Mouse (Mus musculus) left cerebral cortex, postnatal 4 days (tissue): Measurements from ENCODE around the gene Aqp5. TPM values are rescaled to one million over a fixed set of nuclear protein-coding genes. Genes with fewer than 3 reads are reported as not detected.

Experiments used
- DNase-seq: peaks from one replicate; pipeline ENCODE4 v3.0.0-alpha.2; 2022
- intact Hi-C: fragments of 180-260 bp; cut with DNase I; formaldehyde crosslinking; loops from one replicate; pipeline ENCODE4 v1.15.1; 2025
- total RNA-seq, 2 experiments: library from RNA; stranded (reverse); gene quantifications; 2 replicates each; pipeline ENCODE4 v1.2.3; 2021

Aqp5 gene
- 1 to 10 TPM in 1 of 2 experiments, under 1 TPM in 1; 0.28 to 1.1 TPM for total RNA-seq

DNA sequence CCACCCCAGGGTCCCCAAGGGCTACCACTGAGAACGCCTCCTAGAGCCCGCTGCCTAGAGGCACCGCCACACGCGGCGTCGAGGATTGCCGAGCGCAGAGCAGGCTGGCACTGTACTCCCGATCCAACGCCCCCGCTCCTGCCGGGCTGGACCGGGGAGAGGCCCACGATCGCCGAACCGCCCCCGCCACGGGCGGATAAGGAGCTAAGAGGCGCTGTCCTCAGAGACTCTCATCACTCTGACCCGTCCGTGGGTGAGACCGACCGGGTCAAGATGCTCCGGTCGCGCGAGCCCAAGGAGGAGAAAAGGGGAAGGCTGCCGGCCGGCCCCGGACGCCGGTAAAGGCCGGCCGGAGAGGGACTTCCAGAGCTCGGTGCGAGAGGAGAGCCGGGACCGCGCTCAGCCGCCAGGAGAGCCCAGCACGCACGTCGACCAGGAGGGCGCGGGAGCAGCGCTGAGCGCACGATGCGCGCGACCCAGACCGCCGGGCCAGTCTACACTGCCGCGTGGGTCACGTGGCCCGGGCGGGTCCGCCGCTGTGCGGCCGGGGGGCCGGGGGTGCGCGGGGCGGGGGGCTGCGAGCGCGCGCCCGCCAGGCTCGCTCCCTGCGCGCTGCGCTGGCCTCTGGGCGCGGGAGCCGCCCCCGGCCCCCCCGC is at the start of gene Aqp5:
Gene Aqp5 (plus strand): TSS at position 354 of the 656 bp plus-strand sequence.
- intact Hi-C loops = loop anchor here (10.0 kb wide), 2 partner anchors 184 to 314 kb away; partner anchors contain the start of gene Cers5
- DNase-seq = no peak

DNA sequence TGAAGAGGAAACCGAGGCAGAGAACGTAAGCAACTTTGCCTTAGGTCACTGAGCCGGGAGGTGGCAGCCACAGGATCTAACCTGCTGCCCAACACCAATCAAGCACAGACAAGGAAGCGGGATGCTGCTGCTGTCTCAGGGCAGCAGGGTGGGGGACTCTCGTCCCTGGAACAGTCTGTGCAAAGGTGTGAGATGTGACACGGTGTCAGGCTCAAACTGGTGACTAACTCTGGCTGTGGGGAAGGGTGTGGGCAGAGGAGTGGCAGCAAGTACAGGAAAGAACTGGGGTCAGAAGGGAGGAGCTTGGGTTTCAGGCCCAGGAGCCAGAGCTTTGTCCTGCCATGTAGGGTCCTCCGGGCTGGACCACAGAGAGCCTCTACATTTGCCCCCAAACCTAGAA is 46.5 kb upstream of the Aqp5 start:
- no peak for DNase-seq
- intact Hi-C loops = no loop called here

DNA sequence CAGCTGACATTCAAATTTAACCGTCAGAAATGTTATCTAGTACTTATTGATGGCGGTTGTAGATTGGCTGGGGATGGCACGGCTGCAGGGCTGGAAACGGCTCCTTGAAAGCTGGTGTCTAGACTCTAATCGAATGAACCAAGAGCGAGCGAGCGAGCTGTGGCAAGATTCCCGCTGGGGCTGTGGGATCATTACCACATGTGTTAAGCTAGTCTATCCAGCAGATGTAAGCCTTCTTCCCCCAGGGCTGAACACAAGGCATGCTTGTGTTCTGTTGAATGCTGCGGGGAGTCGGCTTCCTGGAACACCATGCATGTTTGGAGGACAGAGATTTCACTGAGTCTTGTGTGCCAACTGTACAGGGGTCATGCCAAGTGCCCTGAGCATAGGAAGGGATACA is 44.0 kb upstream of the Aqp5 start:
- DNase-seq = peak; percentile 23
- intact Hi-C loops = no loop called here

DNA sequence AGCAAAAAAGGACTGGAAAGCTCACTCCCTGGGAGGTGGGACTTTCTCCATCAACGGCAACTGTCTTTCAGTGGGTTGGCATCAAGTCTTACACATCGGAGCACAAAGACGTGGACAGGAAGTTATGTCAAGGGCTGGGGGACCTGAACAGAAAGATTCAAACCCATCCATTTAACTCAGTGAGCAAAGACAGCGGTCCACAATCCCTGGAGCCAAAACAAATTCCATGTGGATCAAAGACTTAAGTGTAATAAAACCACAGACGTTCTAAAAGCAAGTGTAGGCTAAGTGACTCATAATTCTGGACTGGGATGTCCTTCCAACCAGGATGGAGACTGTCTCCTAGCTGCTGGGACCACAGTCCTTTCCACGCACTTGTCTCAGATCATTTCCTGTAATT is 42.9 kb upstream of the Aqp5 start:
- intact Hi-C loops = no loop called here

DNA sequence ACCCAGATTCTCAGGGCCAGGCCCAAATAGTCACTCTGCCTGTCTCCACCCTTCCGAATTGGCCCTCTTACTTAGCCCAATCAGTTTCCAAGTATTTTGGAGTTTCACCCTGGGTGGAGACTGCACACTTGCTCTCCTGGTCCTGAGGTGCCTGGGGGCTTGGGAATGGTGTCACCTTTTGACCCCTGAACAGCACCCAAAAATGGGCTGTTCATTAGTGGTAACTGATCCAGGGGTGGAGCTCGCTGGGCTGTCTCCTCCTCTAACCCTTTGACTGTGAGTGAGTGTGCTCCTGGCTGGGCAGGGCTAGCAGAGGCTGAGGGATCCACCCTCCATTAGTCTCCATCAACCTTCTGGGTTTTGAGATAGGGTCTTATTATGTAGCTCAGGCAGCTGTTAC is 40.7 kb upstream of the Aqp5 start:
- no peak for DNase-seq
- intact Hi-C loops = no loop called here

More for the DNA sequence above, 42.9 kb upstream of the Aqp5 start:
- no peak for DNase-seq

DNA sequence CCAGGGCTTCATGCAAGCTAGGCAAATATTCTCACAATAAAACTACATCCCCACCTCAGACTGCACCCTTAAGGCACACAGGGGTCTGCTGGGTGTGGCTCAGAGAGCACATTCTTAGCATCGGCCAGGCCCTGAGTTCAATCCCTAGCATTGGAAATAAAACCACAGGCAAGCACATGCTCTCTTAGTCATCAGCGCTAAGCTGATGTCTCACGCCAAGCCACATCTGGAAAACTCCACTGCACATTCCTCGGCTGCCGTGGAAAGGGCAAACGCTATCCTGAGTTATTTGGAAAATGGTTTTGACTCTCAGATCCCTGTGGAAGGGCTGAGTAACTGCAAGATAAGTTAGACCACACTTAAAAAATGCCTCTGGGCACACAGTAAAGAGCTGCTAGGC is 36.8 kb upstream of the Aqp5 start:
- no peak for DNase-seq
- intact Hi-C loops = no loop called here

DNA sequence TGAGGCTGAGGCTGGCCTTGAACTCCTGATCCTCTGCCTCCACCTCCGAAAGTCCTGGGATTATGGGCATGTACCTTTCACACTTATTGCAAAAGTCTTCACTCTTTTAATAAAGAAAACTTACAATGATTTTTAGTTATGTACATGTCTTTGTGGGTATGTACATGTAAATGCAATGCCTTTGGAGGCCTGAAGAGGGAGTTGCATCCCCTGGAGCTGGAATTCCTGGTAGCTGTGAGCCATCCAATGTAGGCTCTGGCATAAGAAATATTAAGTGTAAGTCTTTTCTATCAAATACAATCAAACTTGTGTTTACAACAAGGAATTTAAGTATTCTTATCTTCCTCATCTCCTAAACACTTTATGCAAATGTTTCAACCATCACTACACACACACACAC is 31.6 kb upstream of the Aqp5 start:
- DNase-seq = no peak
- intact Hi-C loops = no loop called here

DNA sequence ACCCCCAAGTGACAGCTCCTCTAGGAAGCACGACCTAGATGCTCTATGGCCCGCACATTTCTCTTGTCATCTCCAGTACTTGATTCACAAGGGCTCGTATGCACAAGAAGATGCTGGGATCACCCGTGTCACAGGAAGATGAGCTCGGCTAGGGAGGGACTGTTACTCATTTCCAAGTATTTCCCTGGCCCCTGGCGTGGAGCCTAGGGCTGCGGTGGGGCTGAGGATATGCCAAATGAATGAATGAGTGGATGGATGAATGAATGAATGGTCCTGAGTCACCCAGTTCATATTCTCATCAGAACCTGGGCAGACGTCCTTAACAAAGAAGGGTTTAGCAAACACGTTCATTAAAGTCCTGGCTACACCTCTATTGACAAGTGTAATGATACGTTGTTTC is 30.3 kb upstream of the Aqp5 start:
- intact Hi-C loops = no loop called here

DNA sequence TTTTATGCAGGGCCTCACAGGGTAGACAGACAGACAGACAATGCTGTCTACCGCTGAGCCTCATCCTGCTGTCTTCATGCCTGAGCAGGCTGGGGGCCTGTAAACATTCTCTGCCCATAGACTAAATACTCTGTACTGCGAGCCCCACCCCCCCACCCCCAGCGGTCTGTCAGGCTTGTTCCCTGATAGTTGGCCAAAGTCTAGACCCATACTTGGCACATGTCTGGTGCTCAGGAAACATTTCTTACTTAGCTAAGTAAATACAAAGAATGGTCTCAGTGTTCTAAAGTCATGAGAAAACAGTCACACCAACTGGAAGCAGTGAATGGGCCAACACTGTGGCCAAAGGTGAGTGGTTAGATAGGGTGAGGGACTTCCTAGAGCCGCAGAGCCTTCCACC is 23.2 kb upstream of the Aqp5 start:
- intact Hi-C loops = no loop called here

More for the DNA sequence above, 30.3 kb upstream of the Aqp5 start:
- DNase-seq = no peak

DNA sequence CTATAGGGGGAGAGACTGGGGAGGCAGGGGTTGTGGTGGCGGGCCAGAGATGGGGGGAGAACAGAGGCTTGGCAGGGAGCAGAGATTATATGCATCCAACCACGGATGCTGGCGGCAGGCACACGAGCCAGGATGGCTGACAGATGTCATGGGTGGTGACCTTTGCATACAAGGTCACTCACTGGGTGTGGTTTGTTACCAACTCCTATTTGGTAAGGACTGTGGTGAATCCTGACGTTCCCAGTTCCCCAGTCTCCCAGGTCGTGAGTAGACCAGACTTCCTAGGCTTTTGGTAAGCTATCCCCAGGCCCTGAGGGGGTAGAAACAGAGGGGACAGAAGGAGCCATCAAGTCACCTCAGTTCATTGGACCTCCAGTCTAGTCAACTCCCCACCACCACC is 21.9 kb upstream of the Aqp5 start:
- DNase-seq = no peak
- intact Hi-C loops = no loop called here

More for the DNA sequence above, 23.2 kb upstream of the Aqp5 start:
- DNase-seq = no peak

DNA sequence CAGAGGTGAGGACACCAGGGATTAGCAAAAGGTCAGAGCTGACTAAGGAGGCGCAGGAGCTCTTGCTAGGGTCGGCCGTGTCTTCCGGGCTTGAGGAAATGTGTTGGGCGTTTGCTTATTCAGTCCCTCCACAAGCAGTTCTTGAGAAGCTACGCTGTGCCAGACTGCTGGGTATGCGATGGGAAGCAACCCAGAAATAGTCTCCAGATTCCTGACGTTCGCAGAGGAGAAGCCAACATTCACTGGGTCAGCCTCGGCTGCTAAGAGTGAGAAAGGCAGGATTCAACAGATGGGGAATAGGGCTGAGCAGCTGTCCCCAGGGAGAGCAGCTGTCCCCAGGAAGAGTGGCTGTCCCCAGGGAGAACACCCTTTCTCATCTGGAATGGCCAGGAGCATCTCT is 21.5 kb upstream of the Aqp5 start:
- no peak for DNase-seq
- intact Hi-C loops = no loop called here

DNA sequence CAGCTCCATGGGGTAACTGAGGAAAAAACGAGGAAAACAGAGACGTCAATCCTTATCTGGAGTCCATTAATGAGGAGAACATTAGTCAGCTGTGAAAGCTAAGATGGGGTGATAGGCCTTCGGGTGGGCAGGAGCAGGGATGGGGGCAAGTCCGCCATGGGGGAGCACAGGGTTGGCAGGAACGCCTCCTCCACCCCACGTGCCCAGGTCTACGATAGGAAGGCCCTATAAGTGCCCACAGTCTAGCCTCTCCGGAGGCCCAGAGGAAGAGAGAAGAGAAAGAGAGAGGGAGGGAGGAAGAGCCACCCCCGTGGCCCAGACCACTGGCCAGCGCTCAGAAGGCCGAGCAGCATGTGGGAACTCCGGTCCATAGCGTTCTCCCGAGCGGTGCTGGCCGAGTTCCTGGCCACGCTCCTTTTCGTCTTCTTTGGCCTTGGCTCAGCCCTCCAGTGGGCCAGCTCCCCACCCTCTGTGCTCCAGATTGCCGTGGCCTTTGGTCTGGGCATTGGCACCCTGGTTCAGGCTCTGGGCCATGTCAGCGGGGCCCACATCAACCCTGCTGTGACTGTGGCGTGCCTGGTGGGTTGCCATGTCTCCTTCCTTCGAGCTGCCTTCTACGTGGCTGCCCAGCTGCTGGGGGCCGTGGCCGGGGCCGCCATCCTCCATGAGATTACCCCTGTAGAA is 11.6 kb upstream of the Aqp5 start, which contains the start of gene Aqp2:
Gene Aqp2 (plus strand): TSS at position 254 of the 684 bp plus-strand sequence.
- peak; percentile 48 for DNase-seq
- intact Hi-C loops = no loop called here

DNA sequence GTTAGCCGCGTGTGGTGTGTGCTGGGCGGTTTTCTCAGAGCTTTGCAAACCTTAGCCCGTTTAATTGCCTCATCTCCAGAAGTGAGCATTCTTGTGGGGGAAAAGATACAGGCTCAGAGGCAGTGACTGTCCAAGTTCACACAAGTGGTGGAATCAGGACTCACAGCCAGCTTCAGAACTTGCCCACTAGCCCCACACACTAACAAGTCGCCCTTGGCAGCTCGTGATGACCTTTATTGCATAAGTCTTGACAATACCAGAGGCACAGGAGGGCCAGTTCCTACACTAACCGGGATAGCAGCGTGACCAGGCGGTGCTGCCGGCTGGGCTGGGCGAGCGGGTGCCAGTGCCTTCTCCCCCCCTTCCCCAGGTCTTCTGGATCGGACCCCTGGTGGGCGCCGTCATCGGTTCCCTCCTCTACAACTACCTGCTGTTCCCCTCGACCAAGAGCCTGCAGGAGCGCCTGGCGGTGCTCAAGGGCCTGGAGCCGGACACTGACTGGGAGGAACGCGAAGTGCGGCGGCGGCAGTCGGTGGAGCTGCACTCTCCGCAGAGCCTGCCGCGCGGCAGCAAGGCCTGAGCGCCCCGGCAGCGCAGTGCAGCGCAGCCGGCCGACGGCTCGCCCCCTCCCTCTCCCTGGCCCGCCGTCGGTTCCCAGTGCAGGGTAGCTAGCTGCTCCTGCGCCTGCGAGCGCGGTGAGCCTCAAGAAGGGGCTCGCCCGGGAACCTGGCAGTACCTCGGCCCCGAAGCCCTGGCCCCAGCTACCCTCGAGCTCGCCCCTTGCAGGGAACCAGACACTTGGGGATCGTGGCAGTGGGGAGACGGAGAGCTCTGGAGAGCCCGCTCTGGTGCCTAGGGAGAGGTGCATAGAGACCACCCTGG is 6.9 kb upstream of the Aqp5 start:
- DNase-seq = no peak
- intact Hi-C loops = loop anchor here (5.0 kb wide), 1 partner anchor 81 kb away; no protein-coding TSS in a partner anchor

DNA sequence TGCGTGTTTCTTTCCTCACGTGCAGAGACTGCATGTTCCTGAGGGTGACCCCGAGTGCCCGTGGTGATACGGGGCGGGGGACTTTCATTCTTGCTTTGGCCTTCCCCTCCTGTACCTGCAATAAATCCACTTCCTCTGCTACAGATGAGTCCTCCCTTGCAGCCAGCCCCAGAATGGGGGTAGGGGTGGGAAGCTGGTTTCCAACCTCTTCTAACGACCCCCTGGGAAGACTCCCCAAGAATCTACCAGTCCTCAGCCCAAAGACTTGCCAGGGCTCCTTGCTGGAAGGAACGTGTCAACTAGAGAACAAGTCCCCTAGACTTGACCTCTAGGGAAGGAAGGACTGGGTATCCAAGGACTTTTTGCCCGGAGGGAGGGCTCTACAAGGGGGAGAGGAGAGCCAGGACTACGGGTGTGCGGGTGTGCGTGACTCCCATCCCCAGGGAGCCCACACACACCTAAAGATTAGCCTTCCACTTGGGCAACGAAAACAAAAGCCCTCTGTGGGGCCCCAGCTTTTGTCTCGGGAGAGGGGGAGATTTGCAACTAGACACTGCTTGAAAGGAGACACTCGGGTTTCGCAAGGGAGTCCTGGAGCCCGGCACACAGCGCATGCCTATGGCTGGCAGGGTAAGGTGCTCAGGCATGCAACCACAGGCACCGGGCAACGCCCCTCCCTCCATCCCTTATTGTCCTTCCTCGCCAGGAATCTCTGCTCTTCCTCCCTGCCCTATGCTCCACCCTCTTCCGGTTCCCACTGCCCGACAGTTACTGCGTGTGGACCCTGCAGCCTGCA is 6.0 kb upstream of the Aqp5 start:
- intact Hi-C loops = loop anchor here (5.0 kb wide), 1 partner anchor 82 kb away; no protein-coding TSS in a partner anchor

DNA sequence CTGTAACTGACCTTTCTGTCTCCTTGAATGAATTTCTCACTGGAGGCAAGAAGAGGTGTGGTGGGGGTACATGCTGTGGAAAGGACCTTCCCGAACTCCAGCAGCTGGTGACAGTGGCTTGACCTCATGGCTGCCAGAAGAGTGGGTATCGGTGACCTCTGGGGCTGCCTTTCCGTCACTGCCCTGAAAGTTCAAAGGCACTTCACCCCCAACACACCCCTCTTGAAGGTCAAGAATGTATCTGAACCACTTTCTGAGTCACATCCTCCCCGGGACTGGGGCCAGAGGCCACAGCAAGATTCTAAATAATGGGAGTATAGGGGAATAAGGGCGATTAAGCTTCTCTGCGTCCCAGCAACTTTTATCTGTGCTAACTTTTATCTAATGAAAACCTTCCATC is 4.8 kb upstream of the Aqp5 start:
- intact Hi-C loops = no loop called here

More for the DNA sequence above, 6.0 kb upstream of the Aqp5 start:
- no peak for DNase-seq

DNA sequence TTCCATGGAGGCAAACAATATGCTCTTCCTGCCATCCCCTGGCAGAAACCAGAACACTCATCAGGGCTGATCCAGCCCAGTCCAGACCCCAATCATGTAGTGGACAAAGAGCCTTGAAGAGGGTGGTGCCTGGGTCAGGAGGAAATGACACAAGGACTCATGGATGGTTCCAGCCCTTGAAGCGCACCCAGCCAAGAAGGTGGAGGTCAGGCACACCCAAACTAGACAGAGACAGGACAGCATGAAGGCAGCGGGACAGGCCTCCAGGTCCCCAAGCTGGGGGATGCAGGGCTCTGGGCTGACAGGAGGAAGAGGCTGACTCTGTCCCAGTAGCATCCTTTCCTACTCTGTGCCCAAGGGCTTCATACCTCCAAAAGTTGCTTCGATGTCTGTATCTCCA is 4.1 kb upstream of the Aqp5 start:
- no peak for DNase-seq
- intact Hi-C loops = no loop called here

More for the DNA sequence above, 4.8 kb upstream of the Aqp5 start:
- no peak for DNase-seq

DNA sequence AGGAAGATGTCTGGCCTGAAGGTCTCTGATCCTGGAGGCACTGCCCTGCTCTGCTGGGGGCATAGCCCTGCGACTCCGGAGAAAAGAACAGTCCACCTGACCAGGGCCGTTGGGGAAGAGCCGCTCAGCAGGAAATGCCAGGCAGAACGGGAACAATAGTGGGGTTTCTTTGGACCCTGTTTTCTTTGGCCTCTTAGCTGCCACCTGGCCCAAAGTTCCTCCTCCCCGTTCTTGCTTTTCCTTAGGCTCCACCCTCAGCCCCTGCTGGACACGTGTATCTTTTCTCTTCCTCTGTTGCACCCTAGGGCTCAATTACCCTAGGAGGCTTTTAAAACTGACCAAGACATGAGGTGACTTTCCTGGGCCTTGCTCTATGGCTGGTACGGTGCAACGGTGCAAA is 1.3 kb upstream of the Aqp5 start:
- no peak for DNase-seq
- intact Hi-C loops = no loop called here

DNA sequence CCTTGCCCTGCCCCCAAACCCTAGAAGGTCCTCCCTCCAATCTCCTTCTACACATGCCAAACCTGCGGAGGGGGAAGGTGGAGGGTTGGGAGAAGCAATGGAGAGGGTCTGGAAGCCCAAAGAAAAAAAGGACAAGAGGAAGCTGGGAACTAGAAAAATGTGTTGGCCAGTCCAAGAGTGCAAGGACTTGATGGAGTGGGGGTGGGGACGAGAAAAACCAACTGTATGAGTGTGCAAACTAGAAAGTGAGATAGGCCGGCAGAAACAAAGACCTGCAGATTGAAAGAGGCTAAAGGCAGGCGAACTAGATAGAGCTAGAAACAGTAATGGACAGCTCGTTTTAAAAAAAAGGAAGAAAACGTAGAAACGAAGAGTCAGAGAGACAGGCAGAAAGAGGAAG is 878 bp upstream of the Aqp5 start:
- intact Hi-C loops = loop anchor here (10.0 kb wide), 2 partner anchors 185 to 315 kb away; partner anchors contain the start of gene Cers5
- DNase-seq = no peak

DNA sequence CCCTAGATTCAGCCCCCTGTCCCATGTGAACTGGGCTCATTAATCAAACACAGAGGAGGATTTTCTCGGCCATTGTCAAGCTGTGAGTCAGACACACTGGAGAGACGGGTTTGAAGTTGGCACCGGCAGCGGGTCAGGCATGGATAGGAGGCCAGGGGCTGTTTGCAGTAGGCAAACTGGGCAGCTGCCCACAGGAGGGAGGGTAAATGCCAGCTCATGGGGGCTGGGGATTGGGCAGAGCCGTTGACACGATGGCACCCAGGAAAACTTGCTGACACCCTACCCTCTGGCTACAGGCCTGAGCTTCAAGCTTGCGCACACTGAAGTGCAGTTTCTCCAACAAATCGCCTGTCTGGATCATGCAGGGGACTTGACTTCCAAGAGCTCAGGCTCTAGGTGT is 1.6 kb downstream of the Aqp5 start:
- intact Hi-C loops = loop anchor here (10.0 kb wide), 2 partner anchors 183 to 313 kb away; partner anchors contain the start of gene Cers5
- peak; percentile 40 for DNase-seq

DNA sequence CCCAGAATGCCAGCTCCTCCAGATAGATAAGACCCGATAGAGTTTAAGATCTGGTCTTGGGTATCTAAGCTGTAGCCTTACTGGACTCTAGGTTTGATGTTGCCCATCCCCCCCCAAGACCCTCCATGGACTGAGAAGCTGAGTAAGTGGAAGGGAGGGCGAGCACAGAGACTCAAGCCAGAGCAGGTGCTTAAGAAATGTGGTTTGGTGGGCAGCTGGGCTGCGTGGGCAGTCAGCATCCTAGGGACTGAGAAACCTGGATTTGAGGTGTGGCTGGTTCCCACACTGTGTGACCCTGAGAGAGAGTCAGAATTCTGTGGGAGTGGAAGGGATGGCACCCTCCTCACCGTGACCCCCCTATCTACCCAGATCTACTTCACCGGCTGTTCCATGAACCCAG is 2.3 kb downstream of the Aqp5 start:
- intact Hi-C loops = loop anchor here (10.0 kb wide), 2 partner anchors 182 to 312 kb away; partner anchors contain the start of gene Cers5

More for the DNA sequence above, 2.3 kb downstream of the Aqp5 start:
- DNase-seq = no peak
